ENCODE assay signal across 9 mouse cellular contexts in genomic region chr5:95949946-95950701, GRCm38 (mm10). TPM values are rescaled to one million over a fixed set of nuclear protein-coding genes. Genes with fewer than 3 reads are reported as not detected.
DNase-seq lines count a peak whose midpoint lies in the region; ATAC-seq and TF ChIP-seq lines count a peak whose summit lies in the region.
"Had no signal": no experiment of that assay in that cellular context is flagged by ENCODE, and none has a peak within 500 bp of the region (broad histone marks: within the 10 kb centered on the region; RNA-seq: fewer than 3 reads in every experiment).

No protein-coding gene starts in this region.

- 37% methylated on average over 19 of the region's 19 CpGs for WGBS in hindbrain, embryonic 15.5 days
- 29% methylated on average over 19 of the region's 19 CpGs for WGBS in limb, embryonic 13.5 days

- no peak overlapping the region for H3K4me2 ChIP-seq in hindbrain, embryonic 15.5 days
- peak overlapping the region; percentile 35; the same call in 1 of the 2 replicates for H3K4me2 ChIP-seq in limb, embryonic 13.5 days (replicated peaks)
- H3K4me2 ChIP-seq: midbrain, embryonic 12.5 days had no signal

- no peaks in the 10 kb centered on the region for H3K4me1 ChIP-seq in cortical plate, adult 2 months (ENCODE audit: control insufficient read depth, insufficient read depth, low read length)
- H3K4me1 ChIP-seq in hindbrain, embryonic 15.5 days (replicated peaks) = no peaks in the 10 kb centered on the region
- no peaks in the 10 kb centered on the region for H3K4me1 ChIP-seq in limb, embryonic 13.5 days
- H3K4me1 ChIP-seq: midbrain, embryonic 12.5 days had no signal

- TF ChIP-seq POLR2A in cortical plate, adult 2 months (IDR thresholded peaks at IDR 0.05; ENCODE audit: extremely low read depth, insufficient read depth, low read length) = no peak

- no peaks in the 10 kb centered on the region for H3K9me3 ChIP-seq in hindbrain, embryonic 15.5 days
- no peaks in the 10 kb centered on the region for H3K9me3 ChIP-seq in limb, embryonic 13.5 days
- H3K9me3 ChIP-seq: midbrain, embryonic 12.5 days had no signal

- TF ChIP-seq CTCF in cortical plate, adult 2 months (IDR thresholded peaks at IDR 0.05; ENCODE audit: extremely low read depth, insufficient read depth, low read length) = peak; percentile 51

- peak; percentile 60 for DNase-seq in layer of hippocampus, adult 11-12 months (ENCODE audit: low spot score)
- DNase-seq in layer of hippocampus, adult 9-11 months = no peak
- DNase-seq in ZHBTc4 (ENCODE audit: low read depth, low spot score) = peak; percentile 68
- peak; percentile 20 for DNase-seq in retina, adult 2 months (ENCODE audit: low read depth, low spot score)

- no peak overlapping the region for H3K27ac ChIP-seq in cortical plate, adult 2 months (ENCODE audit: insufficient read depth, low read length)
- no peak overlapping the region for H3K27ac ChIP-seq in hindbrain, embryonic 15.5 days (replicated peaks)
- H3K27ac ChIP-seq in limb, embryonic 13.5 days = no peak overlapping the region
- H3K27ac ChIP-seq: midbrain, embryonic 12.5 days had no signal

- no peaks in the 10 kb centered on the region for H3K27me3 ChIP-seq in hindbrain, embryonic 15.5 days
- no peaks in the 10 kb centered on the region for H3K27me3 ChIP-seq in limb, embryonic 13.5 days
- H3K27me3 ChIP-seq: midbrain, embryonic 12.5 days had no signal

- no peak overlapping the region for H3K4me3 ChIP-seq in cortical plate, adult 2 months (ENCODE audit: insufficient read depth, low read length)
- H3K4me3 ChIP-seq in hindbrain, embryonic 15.5 days = no peak overlapping the region
- H3K4me3 ChIP-seq in limb, embryonic 13.5 days = no peak overlapping the region
- H3K4me3 ChIP-seq: midbrain, embryonic 12.5 days had no signal

- H3K9ac ChIP-seq in hindbrain, embryonic 15.5 days = no peak overlapping the region
- H3K9ac ChIP-seq in limb, embryonic 13.5 days = no peak overlapping the region
- H3K9ac ChIP-seq: midbrain, embryonic 12.5 days had no signal

- H3K36me3 ChIP-seq in hindbrain, embryonic 15.5 days = no peaks in the 10 kb centered on the region
- no peaks in the 10 kb centered on the region for H3K36me3 ChIP-seq in limb, embryonic 13.5 days
- H3K36me3 ChIP-seq: midbrain, embryonic 12.5 days had no signal

- peak; percentile 45; the same call in 1 of the 2 replicates for ATAC-seq in hindbrain, embryonic 15.5 days (ENCODE audit: low FRiP score, low read depth)
- ATAC-seq in limb, embryonic 13.5 days (ENCODE audit: low FRiP score, low read depth) = no peak
- no peak; the same call in 1 of the 2 replicates for ATAC-seq in megakaryocyte-erythroid progenitor cell, adult 5-6 weeks (replicated peaks; ENCODE audit: low FRiP score, low TSS enrichment, poor library complexity, severe bottlenecking)

RNA-seq across cellular contexts. Expression of gene Cxcl13, which starts 6.6 kb away (rescaled TPM):
- 0.08 TPM in 1 of 2 replicates, not detected in the other for polyA plus RNA-seq in cortical plate, adult 2 months (2012; rRNA removed)
- 0.30 and 0.37 TPM in 2 replicates for polyA plus RNA-seq in hindbrain, embryonic 15.5 days (2015; fragmentation: Nextera tagmentation; extraction: Ambion mirVana)
- polyA plus RNA-seq in limb, embryonic 13.5 days (2015; fragmentation: Nextera tagmentation; extraction: Ambion mirVana) = 1.4 and 1.7 TPM in 2 replicates
- total RNA-seq in megakaryocyte-erythroid progenitor cell, adult 5-6 weeks (2014; fragmentation: Nextera tagmentation) = not detected in 2 replicates
- total RNA-seq in megakaryocyte-erythroid progenitor cell, adult 5-6 weeks (2017) = not detected in 2 replicates
- polyA plus RNA-seq: midbrain, embryonic 12.5 days had no signal
